Mouse (Mus musculus): Measurements from ENCODE around the gene Tacc2.

GRCm38 (mm10) chr7:130691931-130692330 is 114.7 kb downstream of the Tacc2 start:
- TF ChIP-seq CTCF (IDR thresholded peaks at IDR 0.05 in 2 of 3, conservative IDR thresholded peaks at IDR 0.05 in 1 of 3; ENCODE audit: control insufficient read depth in 1 of 3, insufficient read depth in 1 of 3, low read depth in 2 of 3, low read length in 3 of 3, poor library complexity in 1 of 3, severe bottlenecking in 1 of 3) = no peak
- no peak for TF ChIP-seq TCF12 (IDR thresholded peaks at IDR 0.05; ENCODE audit: low read depth, low read length)
- no peak for TF ChIP-seq CHD2 (IDR thresholded peaks at IDR 0.05; ENCODE audit: low read length)
- TF ChIP-seq POLR2A (IDR thresholded peaks at IDR 0.05; ENCODE audit: control insufficient read depth in 1 of 2, insufficient read depth in 1 of 2, low read depth in 1 of 2, low read length in 2 of 2, poor library complexity in 1 of 2) = no peak
- no peak for TF ChIP-seq GATA1 (IDR thresholded peaks at IDR 0.05; ENCODE audit: low read depth, low read length)
- no peak for TF ChIP-seq MYC (IDR thresholded peaks at IDR 0.05; ENCODE audit: low read depth, low read length)
- TF ChIP-seq EP300 (IDR thresholded peaks at IDR 0.05; ENCODE audit: low read depth in 1 of 2, low read length in 2 of 2) = no peak
- no peak for TF ChIP-seq MAFK (IDR thresholded peaks at IDR 0.05; ENCODE audit: borderline replicate concordance, low read depth, low read length)
